Mouse (Mus musculus) bone marrow macrophage, adult 2 months (primary cell): Measurements from ENCODE around the gene C1rl.

Source experiments
- CTCF ChIP-seq: IDR thresholded peaks from 2 replicates; pipeline ENCODE4 v1.5.1; 2012; ENCODE audit warnings: low read depth, mild to moderate bottlenecking, low read length, moderate library complexity
- POLR2A ChIP-seq: IDR thresholded peaks from 2 replicates; pipeline ENCODE4 v1.6.1; 2012; ENCODE audit warnings: mild to moderate bottlenecking, low read depth, low read length, borderline replicate concordance

DNA sequence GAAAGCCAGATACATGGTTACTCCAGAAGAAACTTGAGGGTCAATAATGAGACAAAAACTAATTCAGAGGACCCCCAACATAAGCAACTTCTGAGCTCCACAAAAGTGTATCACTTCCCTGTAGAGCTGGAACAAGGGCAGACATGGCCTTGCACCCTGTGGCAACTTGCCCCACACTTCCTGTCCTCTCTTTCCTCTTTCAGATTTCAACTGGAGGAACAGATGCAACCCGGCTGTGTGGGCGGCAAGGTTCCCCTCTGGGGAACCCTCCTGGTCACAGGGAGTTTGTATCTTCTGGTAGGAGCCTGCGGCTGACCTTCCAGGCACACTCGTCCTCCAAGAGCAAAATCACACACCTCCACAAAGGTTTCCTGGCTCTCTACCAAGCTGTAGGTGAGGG is 12.1 kb downstream of the C1rl start:
- TF ChIP-seq POLR2A (no peak), CTCF (no peak)
